Mouse (Mus musculus): ENCODE measurements at regions not wholly inside any gene's neighbourhood (a gene's known extent, or its start where the extent isn't known, plus 50 kb on each side); places are given as distances from the start of the nearest gene placed in this dataset.

DNA sequence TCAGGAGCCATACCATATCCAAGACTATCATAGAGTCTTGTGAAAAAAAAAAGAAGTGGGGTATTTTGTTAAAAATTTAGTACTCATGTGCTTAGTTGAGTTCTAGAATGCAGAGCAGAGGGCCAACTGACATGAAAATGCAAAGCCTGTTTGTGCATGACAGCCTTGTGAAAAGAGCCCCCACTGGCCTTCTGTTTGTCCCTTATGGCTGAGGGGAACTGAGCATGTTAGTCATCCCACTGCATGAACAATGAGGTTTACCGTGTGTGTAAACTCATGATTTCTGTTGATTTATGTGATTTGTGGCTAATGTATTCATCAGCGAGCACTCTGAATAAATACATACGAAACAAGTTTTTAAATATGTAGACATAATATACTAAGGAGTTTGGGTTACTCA is 266.1 kb upstream of the Nox3 start:
- ATAC-seq (ENCODE audit: insufficient number of reproducible peaks, low FRiP score, low TSS enrichment, low read depth) (no peak), DNase-seq (ENCODE audit: low spot score) (no peak)
- Histone ChIP-seq H3K36me3 (ENCODE audit: control insufficient read depth, insufficient read depth, low read length) (no peaks in the 10 kb centered on the region), H3K27ac (replicated peaks; ENCODE audit: low read depth, low read length) (no peak overlapping the region), H3K9me3 (ENCODE audit: control insufficient read depth, low read length) (no peaks in the 10 kb centered on the region), H3K4me3 (ENCODE audit: low read depth, low read length) (no peak overlapping the region), H3K9ac (ENCODE audit: low read length) (no peak overlapping the region), H3K4me2 (ENCODE audit: low read depth, severe bottlenecking) (no peak overlapping the region), H3K4me1 (ENCODE audit: control insufficient read depth, insufficient read depth, low read length) (no peaks in the 10 kb centered on the region), H3K27me3 (ENCODE audit: control insufficient read depth, insufficient read depth, low read length) (no peaks in the 10 kb centered on the region)
- 95% methylated on average over 3 of the region's 3 CpGs for WGBS

GRCm38 (mm10) chr17:3946540-3946939 is 250.5 kb upstream of the Nox3 start:
- no peak for DNase-seq (ENCODE audit: low spot score)
- H3K4me2 ChIP-seq (ENCODE audit: low read depth, severe bottlenecking), result no peak overlapping the region
- no peak overlapping the region for H3K4me3 ChIP-seq (ENCODE audit: low read depth, low read length)
- H3K27ac ChIP-seq (replicated peaks; ENCODE audit: low read depth, low read length), result no peak overlapping the region
- H3K9ac ChIP-seq (ENCODE audit: low read length), result no peak overlapping the region
- 87% methylated on average over 3 of the region's 3 CpGs for WGBS
- no peaks in the 10 kb centered on the region for H3K36me3 ChIP-seq (ENCODE audit: control insufficient read depth, insufficient read depth, low read length)
- ATAC-seq (ENCODE audit: insufficient number of reproducible peaks, low FRiP score, low TSS enrichment, low read depth), result no peak
- H3K9me3 ChIP-seq (ENCODE audit: control insufficient read depth, low read length), result no peaks in the 10 kb centered on the region
- no peaks in the 10 kb centered on the region for H3K27me3 ChIP-seq (ENCODE audit: control insufficient read depth, insufficient read depth, low read length)
- no peaks in the 10 kb centered on the region for H3K4me1 ChIP-seq (ENCODE audit: control insufficient read depth, insufficient read depth, low read length)

DNA sequence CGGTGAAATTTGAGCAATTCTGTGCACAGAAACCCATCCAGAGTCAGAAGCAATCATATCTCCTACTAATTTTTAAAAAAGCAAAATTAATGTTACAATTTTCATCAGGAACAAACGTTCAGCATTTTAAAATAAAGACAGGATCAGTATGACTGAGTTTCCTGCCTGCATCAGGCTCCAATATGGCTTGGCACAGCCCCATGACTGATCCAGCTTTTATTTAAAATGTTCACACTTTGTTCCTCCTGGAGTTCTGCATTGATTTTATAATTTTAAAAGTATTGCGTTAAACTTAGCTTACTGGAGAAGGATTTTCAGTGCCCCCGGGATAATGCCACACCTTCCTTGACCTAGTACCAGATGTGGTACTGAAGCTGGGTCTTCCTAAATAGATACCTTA is 240.3 kb upstream of the Nox3 start:
- no peak overlapping the region for H3K4me3 ChIP-seq (ENCODE audit: low read depth, low read length)
- WGBS, result 87% methylated on average over 4 of the region's 4 CpGs
- DNase-seq (ENCODE audit: low spot score) (no peak), ATAC-seq (ENCODE audit: insufficient number of reproducible peaks, low FRiP score, low TSS enrichment, low read depth) (no peak)
- no peaks in the 10 kb centered on the region for H3K36me3 ChIP-seq (ENCODE audit: control insufficient read depth, insufficient read depth, low read length)
- H3K9me3 ChIP-seq (ENCODE audit: control insufficient read depth, low read length), result no peaks in the 10 kb centered on the region
- H3K9ac ChIP-seq (ENCODE audit: low read length), result no peak overlapping the region
- H3K4me2 ChIP-seq (ENCODE audit: low read depth, severe bottlenecking), result no peak overlapping the region
- no peaks in the 10 kb centered on the region for H3K27me3 ChIP-seq (ENCODE audit: control insufficient read depth, insufficient read depth, low read length)
- H3K27ac ChIP-seq (replicated peaks; ENCODE audit: low read depth, low read length), result no peak overlapping the region
- no peaks in the 10 kb centered on the region for H3K4me1 ChIP-seq (ENCODE audit: control insufficient read depth, insufficient read depth, low read length)

DNA sequence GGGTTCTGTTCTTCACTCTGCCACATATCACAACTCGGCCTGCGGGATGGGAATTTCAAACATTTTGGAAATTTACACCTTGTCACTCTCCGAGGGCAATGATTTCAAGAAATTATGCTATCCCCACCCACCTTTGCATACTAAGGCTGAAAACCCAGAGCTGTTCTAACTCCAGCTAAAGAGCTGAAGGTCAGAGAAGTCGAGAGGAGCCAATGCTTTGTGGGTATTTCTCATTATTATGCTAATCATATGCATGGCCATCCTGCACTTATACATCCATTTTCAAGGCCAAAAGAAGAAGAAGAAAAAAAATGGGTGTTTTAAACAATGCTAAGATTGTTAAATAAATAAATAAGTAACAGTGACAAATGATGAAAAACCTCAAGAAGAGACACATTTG is 237.1 kb upstream of the Nox3 start:
- Histone ChIP-seq H3K27me3 (ENCODE audit: control insufficient read depth, insufficient read depth, low read length) (no peaks in the 10 kb centered on the region), H3K4me3 (ENCODE audit: low read depth, low read length) (no peak overlapping the region), H3K36me3 (ENCODE audit: control insufficient read depth, insufficient read depth, low read length) (no peaks in the 10 kb centered on the region), H3K4me1 (ENCODE audit: control insufficient read depth, insufficient read depth, low read length) (no peaks in the 10 kb centered on the region), H3K9me3 (ENCODE audit: control insufficient read depth, low read length) (no peaks in the 10 kb centered on the region), H3K27ac (replicated peaks; ENCODE audit: low read depth, low read length) (no peak overlapping the region), H3K9ac (ENCODE audit: low read length) (no peak overlapping the region), H3K4me2 (ENCODE audit: low read depth, severe bottlenecking) (no peak overlapping the region)
- WGBS, result 59% methylated on average over 4 of the region's 4 CpGs
- ATAC-seq (ENCODE audit: insufficient number of reproducible peaks, low FRiP score, low TSS enrichment, low read depth) (no peak), DNase-seq (ENCODE audit: low spot score) (no peak)

- no peaks in the 10 kb centered on the region for H3K4me1 ChIP-seq (ENCODE audit: control insufficient read depth, insufficient read depth, low read length)
- ATAC-seq (ENCODE audit: insufficient number of reproducible peaks, low FRiP score, low TSS enrichment, low read depth), result no peak
- H3K27me3 ChIP-seq (ENCODE audit: control insufficient read depth, insufficient read depth, low read length), result no peaks in the 10 kb centered on the region
- no peak overlapping the region for H3K27ac ChIP-seq (replicated peaks; ENCODE audit: low read depth, low read length)
- no peaks in the 10 kb centered on the region for H3K9me3 ChIP-seq (ENCODE audit: control insufficient read depth, low read length)
- H3K36me3 ChIP-seq (ENCODE audit: control insufficient read depth, insufficient read depth, low read length), result no peaks in the 10 kb centered on the region
- H3K9ac ChIP-seq (ENCODE audit: low read length), result no peak overlapping the region
- H3K4me2 ChIP-seq (ENCODE audit: low read depth, severe bottlenecking), result no peak overlapping the region
- WGBS, result 83% methylated on average over 5 of the region's 5 CpGs
- DNase-seq (ENCODE audit: low spot score), result no peak
- H3K4me3 ChIP-seq (ENCODE audit: low read depth, low read length), result no peak overlapping the region
Observed at GRCm38 (mm10) chr17:3932071-3932470, 236.0 kb upstream of the Nox3 start.

DNA sequence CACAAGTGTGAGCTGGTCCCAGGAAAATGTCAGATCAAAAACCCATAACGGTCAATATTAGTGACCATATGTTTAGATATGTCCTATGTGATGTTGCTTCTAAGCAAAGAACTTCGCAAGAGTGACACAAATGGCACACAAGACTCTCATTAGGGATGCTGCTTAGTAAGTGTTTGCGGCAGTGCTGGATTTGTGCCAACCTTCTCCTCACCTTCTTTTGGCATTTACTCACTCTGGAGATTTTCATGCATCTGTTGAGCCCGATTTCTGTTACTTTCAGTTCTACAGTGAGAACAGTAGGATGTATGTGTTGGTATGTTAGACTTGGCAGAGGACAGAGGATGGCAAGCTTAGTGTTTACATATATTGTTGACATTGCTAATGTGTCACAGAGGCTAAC is 231.0 kb upstream of the Nox3 start:
- Histone ChIP-seq H3K9me3 (ENCODE audit: control insufficient read depth, low read length) (no peaks in the 10 kb centered on the region), H3K4me3 (ENCODE audit: low read depth, low read length) (no peak overlapping the region), H3K4me1 (ENCODE audit: control insufficient read depth, insufficient read depth, low read length) (no peaks in the 10 kb centered on the region), H3K9ac (ENCODE audit: low read length) (no peak overlapping the region), H3K27ac (replicated peaks; ENCODE audit: low read depth, low read length) (no peak overlapping the region), H3K36me3 (ENCODE audit: control insufficient read depth, insufficient read depth, low read length) (no peaks in the 10 kb centered on the region), H3K4me2 (ENCODE audit: low read depth, severe bottlenecking) (no peak overlapping the region), H3K27me3 (ENCODE audit: control insufficient read depth, insufficient read depth, low read length) (no peaks in the 10 kb centered on the region)
- no peak for DNase-seq (ENCODE audit: low spot score)
- ATAC-seq (ENCODE audit: insufficient number of reproducible peaks, low FRiP score, low TSS enrichment, low read depth), result no peak
- WGBS, result 92% methylated on average over 4 of the region's 4 CpGs

DNA sequence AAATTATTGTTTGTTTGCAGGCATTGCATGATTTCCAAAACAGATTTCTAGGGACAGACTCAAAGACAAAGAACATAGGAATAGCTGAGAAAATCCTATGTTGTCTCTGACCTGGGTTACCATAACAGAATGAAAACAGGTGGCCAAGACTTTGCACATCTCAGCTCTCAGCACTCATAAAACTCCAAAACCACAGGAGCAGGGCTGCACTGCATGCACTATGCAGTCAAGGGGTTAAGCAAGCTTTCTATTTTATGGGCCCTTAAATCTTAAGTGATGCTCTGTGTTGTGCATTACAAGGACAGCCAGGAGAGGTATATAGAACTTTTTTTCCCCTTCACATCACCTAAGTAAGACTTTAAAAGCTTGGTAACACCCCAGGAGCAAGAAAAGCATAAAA is 224.2 kb upstream of the Nox3 start:
- H3K27ac ChIP-seq (replicated peaks; ENCODE audit: low read depth, low read length), result no peak overlapping the region
- H3K4me3 ChIP-seq (ENCODE audit: low read depth, low read length), result no peak overlapping the region
- no peaks in the 10 kb centered on the region for H3K27me3 ChIP-seq (ENCODE audit: control insufficient read depth, insufficient read depth, low read length)
- H3K4me1 ChIP-seq (ENCODE audit: control insufficient read depth, insufficient read depth, low read length), result no peaks in the 10 kb centered on the region
- no peaks in the 10 kb centered on the region for H3K9me3 ChIP-seq (ENCODE audit: control insufficient read depth, low read length)
- DNase-seq (ENCODE audit: low spot score) (no peak), ATAC-seq (ENCODE audit: insufficient number of reproducible peaks, low FRiP score, low TSS enrichment, low read depth) (no peak)
- no peak overlapping the region for H3K9ac ChIP-seq (ENCODE audit: low read length)
- H3K4me2 ChIP-seq (ENCODE audit: low read depth, severe bottlenecking), result no peak overlapping the region
- H3K36me3 ChIP-seq (ENCODE audit: control insufficient read depth, insufficient read depth, low read length), result no peaks in the 10 kb centered on the region

- no peaks in the 10 kb centered on the region for H3K36me3 ChIP-seq (ENCODE audit: control insufficient read depth, insufficient read depth, low read length)
- no peaks in the 10 kb centered on the region for H3K27me3 ChIP-seq (ENCODE audit: control insufficient read depth, insufficient read depth, low read length)
- H3K27ac ChIP-seq (replicated peaks; ENCODE audit: low read depth, low read length), result no peak overlapping the region
- H3K9me3 ChIP-seq (ENCODE audit: control insufficient read depth, low read length), result no peaks in the 10 kb centered on the region
- H3K4me3 ChIP-seq (ENCODE audit: low read depth, low read length), result no peak overlapping the region
- H3K4me1 ChIP-seq (ENCODE audit: control insufficient read depth, insufficient read depth, low read length), result no peaks in the 10 kb centered on the region
- DNase-seq (ENCODE audit: low spot score) (no peak), ATAC-seq (ENCODE audit: insufficient number of reproducible peaks, low FRiP score, low TSS enrichment, low read depth) (no peak)
- WGBS, result 81% methylated on average over 3 of the region's 3 CpGs
- no peak overlapping the region for H3K9ac ChIP-seq (ENCODE audit: low read length)
- H3K4me2 ChIP-seq (ENCODE audit: low read depth, severe bottlenecking), result no peak overlapping the region
Observed at GRCm38 (mm10) chr17:3892826-3893225, 196.8 kb upstream of the Nox3 start.

GRCm38 (mm10) chr17:3883146-3883545 is 187.1 kb upstream of the Nox3 start:
- no peaks in the 10 kb centered on the region for H3K9me3 ChIP-seq (ENCODE audit: control insufficient read depth, low read length)
- H3K27me3 ChIP-seq (ENCODE audit: control insufficient read depth, insufficient read depth, low read length), result no peaks in the 10 kb centered on the region
- no peak overlapping the region for H3K27ac ChIP-seq (replicated peaks; ENCODE audit: low read depth, low read length)
- ATAC-seq (ENCODE audit: insufficient number of reproducible peaks, low FRiP score, low TSS enrichment, low read depth) (no peak), DNase-seq (ENCODE audit: low spot score) (no peak)
- H3K36me3 ChIP-seq (ENCODE audit: control insufficient read depth, insufficient read depth, low read length), result no peaks in the 10 kb centered on the region
- H3K4me2 ChIP-seq (ENCODE audit: low read depth, severe bottlenecking), result no peak overlapping the region
- WGBS, result 68% methylated on average over 1 of the region's 1 CpGs
- H3K4me3 ChIP-seq (ENCODE audit: low read depth, low read length), result no peak overlapping the region
- no peaks in the 10 kb centered on the region for H3K4me1 ChIP-seq (ENCODE audit: control insufficient read depth, insufficient read depth, low read length)
- H3K9ac ChIP-seq (ENCODE audit: low read length), result no peak overlapping the region
